Mouse (Mus musculus) stomach, postnatal 0 days (tissue): ENCODE measurements around the gene Rabl3.

Experiments used
- CTCF ChIP-seq: IDR thresholded peaks from 2 replicates; pipeline ENCODE4 v1.5.1; 2016; ENCODE audit warnings: antibody characterized with exemption, low read depth, mild to moderate bottlenecking, moderate library complexity
- EP300 ChIP-seq: optimal IDR thresholded peaks from 2 replicates; pipeline ENCODE3; 2016; ENCODE audit warnings: antibody characterized with exemption

DNA sequence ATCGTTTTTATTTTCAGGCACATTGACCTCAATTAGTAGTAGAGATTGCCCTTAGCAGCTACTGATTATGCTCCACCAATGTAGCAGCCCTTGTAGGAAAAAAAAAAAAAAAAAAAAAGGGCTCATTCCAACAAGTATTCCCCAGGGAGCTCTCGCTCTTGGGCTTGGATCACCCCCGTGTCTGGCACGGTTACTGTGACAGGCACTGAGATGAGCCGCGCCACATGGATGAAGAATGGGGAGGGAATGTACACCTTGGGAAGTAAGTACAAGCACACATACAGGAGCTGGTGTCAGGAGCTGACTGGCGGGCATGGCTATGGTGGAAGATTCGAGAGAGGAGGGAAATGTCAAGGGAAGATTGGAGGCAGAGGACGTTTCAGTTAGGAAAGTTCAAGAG lies 41.1 kb upstream of the Rabl3 start:
- TF ChIP-seq CTCF (no peak), EP300 (no peak)
